Mouse (Mus musculus): ENCODE measurements around the gene Havcr1.

GRCm38 (mm10) chr11:46804440-46804839 is 69.6 kb downstream of the Havcr1 start:
- no peak for TF ChIP-seq POLR2A (IDR thresholded peaks at IDR 0.05; ENCODE audit: insufficient read depth, low read length)
- TF ChIP-seq CTCF (IDR thresholded peaks at IDR 0.05; ENCODE audit: low read depth, low read length): no peak
- TF ChIP-seq EP300 (IDR thresholded peaks at IDR 0.05; ENCODE audit: insufficient read depth, low read depth, low read length): no peak

All from ES-Bruce4 (cell line).